20 mouse cellular contexts compared by ENCODE assay signal in genomic region chr4:48332453-48333051, GRCm38 (mm10). TPM values are rescaled to one million over a fixed set of nuclear protein-coding genes. Genes with fewer than 3 reads are reported as not detected.
A peak's percentile ranks its signal among the peaks of the same experiment; 100 is the strongest.
DNase-seq lines count a peak whose midpoint lies in the region; ATAC-seq and TF ChIP-seq lines count a peak whose summit lies in the region.
"Had no signal": no experiment of that assay in that cellular context is flagged by ENCODE, and none has a peak within 500 bp of the region (broad histone marks: within the 10 kb centered on the region; RNA-seq: fewer than 3 reads in every experiment).

No protein-coding gene starts in this region.

- H3K4me3 ChIP-seq in myocyte, result no peak overlapping the region
- H3K4me3 ChIP-seq in midbrain, embryonic 11.5 days (ENCODE audit: low read depth, low read length), result no peak overlapping the region
- H3K4me3 ChIP-seq: heart, embryonic 12.5 days; limb, embryonic 13.5 days; midbrain, embryonic 12.5 days had no signal

- no peaks in the 10 kb centered on the region for H3K79me2 ChIP-seq in myocyte (ENCODE audit: control insufficient read depth, insufficient read depth)

- H3K4me1 ChIP-seq in midbrain, embryonic 11.5 days (ENCODE audit: control insufficient read depth, insufficient read depth, low read length), result peaks cover 5% of the 10 kb centered on the region
- H3K4me1 ChIP-seq: heart, embryonic 12.5 days; limb, embryonic 13.5 days had no signal

- H3ac ChIP-seq in myocyte (ENCODE audit: control insufficient read depth, insufficient read length), result no peak overlapping the region

- H3K27ac ChIP-seq in midbrain, embryonic 11.5 days (ENCODE audit: low read depth, low read length), result no peak overlapping the region
- H3K27ac ChIP-seq: limb, embryonic 13.5 days; midbrain, embryonic 12.5 days; stomach, postnatal 0 days had no signal

- no peak overlapping the region for H3K9ac ChIP-seq in midbrain, embryonic 11.5 days (ENCODE audit: low read length)
- H3K9ac ChIP-seq: heart, embryonic 12.5 days; limb, embryonic 13.5 days; midbrain, embryonic 12.5 days had no signal

- TF ChIP-seq POLR2A in myocyte (IDR thresholded peaks at IDR 0.05; ENCODE audit: insufficient read length, low read depth), result no peak

- H3K27me3 ChIP-seq in myocyte (ENCODE audit: control insufficient read depth, insufficient read depth, insufficient read length), result no peaks in the 10 kb centered on the region
- H3K27me3 ChIP-seq in midbrain, embryonic 11.5 days (ENCODE audit: control insufficient read depth, insufficient read depth, low read length), result no peaks in the 10 kb centered on the region; the same call in 1 of the 2 replicates
- H3K27me3 ChIP-seq: heart, embryonic 12.5 days; limb, embryonic 13.5 days had no signal

- no peaks in the 10 kb centered on the region for H3K9me3 ChIP-seq in midbrain, embryonic 11.5 days (ENCODE audit: control insufficient read depth, low read length)
- H3K9me3 ChIP-seq: heart, embryonic 12.5 days; limb, embryonic 13.5 days; midbrain, embryonic 12.5 days had no signal

- H3K36me3 ChIP-seq in myocyte (ENCODE audit: control insufficient read depth, insufficient read depth), result no peaks in the 10 kb centered on the region
- no peaks in the 10 kb centered on the region for H3K36me3 ChIP-seq in midbrain, embryonic 11.5 days (ENCODE audit: control insufficient read depth, insufficient read depth, low read length)
- H3K36me3 ChIP-seq: heart, embryonic 12.5 days; limb, embryonic 13.5 days; midbrain, embryonic 12.5 days had no signal

- H3K4me2 ChIP-seq in myocyte (ENCODE audit: low read depth), result no peak overlapping the region
- H3K4me2 ChIP-seq in midbrain, embryonic 11.5 days, result no peak overlapping the region
- H3K4me2 ChIP-seq: heart, embryonic 12.5 days; limb, embryonic 13.5 days; midbrain, embryonic 12.5 days had no signal

- WGBS in midbrain, embryonic 11.5 days, result 83% methylated on average over 6 of the region's 6 CpGs

- DNase-seq in adrenal gland, adult (ENCODE audit: inconsistent age in 2 of 2, low spot score in 1 of 2), result peak; percentile 17 to 66
- DNase-seq in adrenal gland, adult 18-20 months (ENCODE audit: low spot score in 2 of 2), result no peak
- peak; percentile 12 for DNase-seq in lung, postnatal 36 days
- no peak for DNase-seq in lung, postnatal 14 days
- peak; percentile 28 for DNase-seq in adrenal gland, postnatal 14 days
- no peak for DNase-seq in midbrain, embryonic 11.5 days (ENCODE audit: low spot score, missing footprints)
- no peak for DNase-seq in kidney, adult 11 months
- DNase-seq: cerebellum, adult 11-12 months; cerebellum, postnatal 36 days; gastrocnemius, postnatal 14 days; heart, postnatal 4 days; kidney, postnatal 10 days; lung, postnatal 4 days; right cerebral cortex, adult 18-20 months; thymus, postnatal 36 days had no signal

- ATAC-seq in midbrain, embryonic 11.5 days (ENCODE audit: low FRiP score), result no peak

TF ChIP-seq in myocyte, 11 proteins besides CTCF, POLR2A, EP300 and RAD21:
- TF ChIP-seq CEBPB (IDR thresholded peaks at IDR 0.05; ENCODE audit: insufficient read depth, poor library complexity, severe bottlenecking), result peak; percentile 55
- no peak for TF ChIP-seq TCF3 (IDR thresholded peaks at IDR 0.05; ENCODE audit: insufficient read length, low read depth)

RNA-seq across cellular contexts. Expression of gene Invs, which starts 53.0 kb away (rescaled TPM):
- 10 to 100 TPM; 10.6 to 11.5 TPM for total RNA-seq in adrenal gland, adult 18-20 months (2021)
- 8.3 and 11.2 TPM in 2 replicates for total RNA-seq in adrenal gland, postnatal 14 days (2021)
- 3.1 TPM for polyA plus RNA-seq in myocyte (2012; fragmentation: generic; extraction: Trizol)
- polyA plus RNA-seq in midbrain, embryonic 11.5 days (2014; fragmentation: Nextera tagmentation; extraction: Ambion mirVana), result 5.5 and 7.8 TPM in 2 replicates

RNA-seq across cellular contexts. Expression of gene Erp44, which starts 53.2 kb away (rescaled TPM):
- total RNA-seq in adrenal gland, adult 18-20 months (2021), result 10 to 100 TPM; 52.4 to 65.1 TPM
- 60.0 and 63.1 TPM in 2 replicates for total RNA-seq in adrenal gland, postnatal 14 days (2021)
- polyA plus RNA-seq in myocyte (2012; fragmentation: generic; extraction: Trizol), result 22.7 TPM
- polyA plus RNA-seq in midbrain, embryonic 11.5 days (2014; fragmentation: Nextera tagmentation; extraction: Ambion mirVana), result 70.8 and 83.6 TPM in 2 replicates

Comparison
In these comparisons a context has a peak if more than half of its experiments do, and no peak if none do; other contexts are left out.
1. DNase-seq: peak in adrenal gland, adult (2 of 2), lung, postnatal 36 days (single experiment) and adrenal gland, postnatal 14 days (single experiment); none in adrenal gland, adult 18-20 months (0 of 2), lung, postnatal 14 days (single experiment), midbrain, embryonic 11.5 days (single experiment) and kidney, adult 11 months (single experiment).